Mouse (Mus musculus): ENCODE data around the gene P2rx6.

The P2rx6 gene

DNA sequence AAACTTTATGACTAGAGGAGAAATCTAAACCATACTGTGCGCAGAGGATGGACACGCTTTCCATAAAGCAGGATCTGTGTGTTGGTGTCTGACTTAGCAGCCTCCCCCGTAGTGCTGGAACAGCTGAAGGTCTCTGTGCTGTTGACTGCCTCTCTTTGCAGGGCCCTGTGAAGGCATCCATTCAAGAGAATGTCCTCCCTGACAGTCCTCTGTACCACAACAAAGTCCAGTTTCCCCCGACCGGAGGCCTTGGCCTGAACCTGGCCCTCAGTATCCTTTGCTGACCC is 64.5 kb downstream of the P2rx6 start:
- DNase-seq (ENCODE audit: low spot score): no peak

All from lung, postnatal 25 days (tissue).